Mouse (Mus musculus) forebrain, embryonic 13.5 days (tissue): ENCODE data around the gene Gm28230. TPM values are rescaled to one million over a fixed set of nuclear protein-coding genes. Genes with fewer than 3 reads are reported as not detected.

Experiments
- ATAC-seq: fragments of 200-750 bp; cut with Nextera tagmentation; 2 replicates; pipeline ENCODE4 v1.8.0; 2017
- H3K27ac ChIP-seq: fragments of 300-500 bp; sonication (generic); 2 replicates; pipeline ENCODE4 v1.5.1; 2015; ENCODE audit warnings: inconsistent platforms, mild to moderate bottlenecking, moderate library complexity
- H3K27me3 ChIP-seq: fragments of 300-500 bp; sonication (generic); 2 replicates; pipeline ENCODE4 v1.6.1; 2015; ENCODE audit warnings: mild to moderate bottlenecking, inconsistent platforms
- H3K36me3 ChIP-seq: fragments of 300-500 bp; sonication (generic); 2 replicates; pipeline ENCODE4 v1.6.1; 2015; ENCODE audit warnings: mild to moderate bottlenecking, inconsistent platforms; ENCODE audit not compliant: poor library complexity, severe bottlenecking
- H3K4me1 ChIP-seq: fragments of 300-500 bp; sonication (generic); 2 replicates; pipeline ENCODE4 v1.6.1; 2015; ENCODE audit warnings: inconsistent platforms
- H3K4me2 ChIP-seq: fragments of 300-500 bp; sonication (generic); 2 replicates; pipeline ENCODE4 v1.6.1; 2015; ENCODE audit warnings: inconsistent platforms, mild to moderate bottlenecking, moderate library complexity
- H3K4me3 ChIP-seq: fragments of 300-500 bp; sonication (generic); 2 replicates; pipeline ENCODE4 v1.5.1; 2015; ENCODE audit warnings: mild to moderate bottlenecking, inconsistent platforms
- H3K9ac ChIP-seq: fragments of 300-500 bp; sonication (generic); 2 replicates; pipeline ENCODE4 v1.6.1; 2015; ENCODE audit warnings: mild to moderate bottlenecking, inconsistent platforms
- H3K9me3 ChIP-seq: fragments of 300-500 bp; sonication (generic); replicated peaks from 2 replicates; pipeline ENCODE4 v1.6.1; 2016; ENCODE audit warnings: inconsistent platforms
- WGBS: fragments of 180-500 bp; shearing (Covaris S2); methylation state at CpG from one replicate; pipeline ENCODE4 v1.1.7; 2015; 5-methylcytosine and 5-hydroxymethylcytosine counted together
- polyA plus RNA-seq: library from polyadenylated mRNA; unstranded; fragments of >200 nt; fragmentation: Nextera tagmentation; extraction: Ambion mirVana; gene quantifications from 2 replicates; pipeline ENCODE4 v1.2.1, GENCODE M21; 2015

The Gm28230 gene
- polyA plus RNA-seq, 1 experiment from 2014 or later = not detected

DNA sequence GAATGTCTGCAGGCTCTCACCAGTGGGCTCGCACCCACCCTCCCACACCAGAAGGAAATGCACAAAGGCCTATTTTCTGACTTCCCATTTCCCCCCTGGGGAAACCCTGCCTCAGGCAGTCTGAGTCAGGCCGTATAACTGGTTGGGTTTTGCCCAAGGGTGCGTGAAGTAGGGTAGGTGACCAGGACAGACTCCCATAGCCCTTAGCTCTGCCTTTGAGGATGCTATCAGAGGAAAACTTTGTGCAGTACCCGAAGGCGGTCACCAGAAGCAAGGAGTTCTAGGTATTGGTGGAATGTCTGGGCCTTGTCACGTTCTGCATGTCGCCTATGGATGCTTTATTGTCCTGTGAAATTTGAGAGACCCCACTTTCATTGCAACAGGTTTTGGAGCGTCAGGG, 3.6 kb upstream of the Gm28230 start:
- no peak overlapping the region for H3K9ac ChIP-seq
- no peak overlapping the region for H3K4me3 ChIP-seq
- WGBS = 3% methylated on average over 8 of the region's 8 CpGs
- H3K4me2 ChIP-seq = no peak overlapping the region
- ATAC-seq = no peak
- H3K36me3 ChIP-seq = no peaks in the 10 kb centered on the region
- no peaks in the 10 kb centered on the region for H3K9me3 ChIP-seq
- no peak overlapping the region for H3K27ac ChIP-seq
- peaks cover 100% of the 10 kb centered on the region for H3K27me3 ChIP-seq
- 0 out of 2 replicates have a peak, but pooled peaks cover 2% of the 10 kb centered on the region for H3K4me1 ChIP-seq

DNA sequence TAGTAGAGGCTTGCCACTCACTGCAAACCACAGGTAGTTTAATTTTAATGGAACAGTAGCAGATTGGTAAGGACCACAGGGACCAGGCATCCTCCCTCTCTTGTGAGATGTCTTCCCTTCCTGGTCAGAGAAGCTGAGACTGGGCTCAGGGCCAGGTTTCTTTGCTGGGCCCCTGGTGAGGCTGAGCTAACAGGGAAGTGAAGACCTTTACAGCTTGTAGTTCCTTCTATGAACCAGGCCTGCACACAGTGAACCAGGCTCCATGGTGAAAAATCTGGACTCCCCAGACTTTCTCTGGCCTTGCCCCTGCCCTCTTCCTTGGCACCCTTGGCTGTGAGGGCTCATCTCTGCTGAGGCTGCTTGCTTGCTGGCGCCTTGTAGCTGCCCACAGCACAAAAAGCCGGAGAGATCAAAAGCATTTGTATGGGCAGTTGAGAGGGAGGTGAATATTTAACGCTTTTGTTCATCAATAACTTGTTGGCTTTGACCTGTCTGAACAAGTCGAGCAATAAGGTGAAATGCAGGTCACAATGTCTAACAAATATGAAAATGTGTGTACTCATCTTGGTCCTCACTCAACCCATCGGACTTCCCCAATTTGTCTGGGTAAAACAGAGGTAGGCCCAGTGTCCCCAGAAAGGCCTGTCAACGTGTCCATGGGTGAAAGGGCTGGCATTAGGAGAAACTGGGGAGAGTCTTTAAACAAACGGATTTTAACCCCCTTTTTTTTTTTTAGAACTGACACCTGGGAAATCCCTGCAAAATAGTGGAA, 2.1 kb upstream of the Gm28230 start:
- WGBS = 7% methylated on average over 7 of the region's 7 CpGs

DNA sequence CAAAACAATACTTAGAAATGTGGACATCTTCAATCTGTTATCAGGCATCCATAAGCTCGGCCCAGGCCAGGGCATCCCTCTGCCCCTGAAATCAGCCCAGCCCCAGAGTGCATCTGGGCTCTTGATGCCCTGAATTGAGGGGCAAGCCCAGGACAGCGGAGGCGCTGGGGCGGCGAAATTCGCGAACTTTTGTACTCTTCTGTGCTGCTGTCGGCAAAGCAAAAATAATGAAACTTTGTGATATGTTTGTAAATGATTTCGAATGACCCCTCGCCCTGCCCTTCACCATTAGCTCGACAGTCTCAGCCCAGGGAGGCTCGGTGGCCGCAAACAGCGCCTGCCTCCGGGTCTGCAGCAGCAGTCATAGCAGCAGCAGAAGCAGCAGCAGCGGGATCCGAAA, 1.4 kb upstream of the Gm28230 start:
- Histone ChIP-seq H3K9me3 (no peaks in the 10 kb centered on the region), H3K4me2 (no peak overlapping the region), H3K27ac (no peak overlapping the region), H3K4me3 (no peak overlapping the region), H3K9ac (no peak overlapping the region), H3K27me3 (peaks cover 99% of the 10 kb centered on the region), H3K4me1 (0 out of 2 replicates have a peak, but pooled peaks cover 2% of the 10 kb centered on the region), H3K36me3 (no peaks in the 10 kb centered on the region)
- under 1% methylated on average over 17 of the region's 17 CpGs for WGBS
- ATAC-seq = no peak

More for the DNA sequence above, 2.1 kb upstream of the Gm28230 start:
- Histone ChIP-seq H3K36me3 (no peaks in the 10 kb centered on the region), H3K9me3 (no peaks in the 10 kb centered on the region), H3K4me3 (no peak overlapping the region), H3K9ac (no peak overlapping the region), H3K27ac (no peak overlapping the region), H3K4me1 (0 out of 2 replicates have a peak, but pooled peaks cover 2% of the 10 kb centered on the region), H3K4me2 (no peak overlapping the region), H3K27me3 (peaks cover 100% of the 10 kb centered on the region)
- ATAC-seq = no peak

DNA sequence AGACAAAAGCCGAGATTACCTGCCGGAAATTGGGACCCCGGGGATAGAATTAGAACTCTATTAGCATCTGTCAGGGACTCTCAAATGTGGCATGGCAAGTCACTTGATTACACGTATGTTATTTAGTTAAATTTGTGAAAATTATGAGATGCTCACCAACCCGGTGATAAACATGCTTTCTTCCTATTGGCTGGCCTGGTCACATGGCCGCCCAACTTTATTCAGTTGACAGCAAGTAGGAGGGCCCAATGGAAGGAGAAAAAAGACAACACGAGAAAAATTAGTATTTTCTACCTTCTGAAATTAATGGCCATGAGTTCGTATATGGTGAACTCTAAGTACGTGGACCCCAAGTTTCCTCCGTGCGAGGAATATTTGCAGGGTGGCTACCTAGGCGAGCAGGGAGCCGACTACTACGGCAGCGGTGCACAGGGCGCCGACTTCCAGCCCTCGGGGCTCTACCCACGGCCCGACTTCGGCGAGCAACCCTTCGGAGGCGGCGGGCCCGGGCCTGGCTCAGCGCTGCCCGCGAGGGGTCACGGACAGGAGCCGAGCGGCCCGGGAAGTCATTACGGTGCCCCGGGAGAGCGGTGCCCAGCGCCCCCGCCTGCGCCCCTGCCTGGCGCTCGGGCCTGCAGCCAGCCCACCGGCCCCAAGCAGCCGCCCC, 578 bp downstream of the Gm28230 start:
- Histone ChIP-seq H3K27me3 (peaks cover 99% of the 10 kb centered on the region), H3K4me2 (peak overlapping the region; percentile 22; the same call in 1 of the 2 replicates), H3K9me3 (no peaks in the 10 kb centered on the region), H3K27ac (no peak overlapping the region), H3K36me3 (no peaks in the 10 kb centered on the region), H3K4me3 (peak overlapping the region; percentile 3; the same call in 1 of the 2 replicates), H3K9ac (no peak overlapping the region), H3K4me1 (0 out of 2 replicates have a peak, but pooled peaks cover 2% of the 10 kb centered on the region)
- ATAC-seq = no peak
- under 1% methylated on average over 40 of the region's 43 CpGs for WGBS

DNA sequence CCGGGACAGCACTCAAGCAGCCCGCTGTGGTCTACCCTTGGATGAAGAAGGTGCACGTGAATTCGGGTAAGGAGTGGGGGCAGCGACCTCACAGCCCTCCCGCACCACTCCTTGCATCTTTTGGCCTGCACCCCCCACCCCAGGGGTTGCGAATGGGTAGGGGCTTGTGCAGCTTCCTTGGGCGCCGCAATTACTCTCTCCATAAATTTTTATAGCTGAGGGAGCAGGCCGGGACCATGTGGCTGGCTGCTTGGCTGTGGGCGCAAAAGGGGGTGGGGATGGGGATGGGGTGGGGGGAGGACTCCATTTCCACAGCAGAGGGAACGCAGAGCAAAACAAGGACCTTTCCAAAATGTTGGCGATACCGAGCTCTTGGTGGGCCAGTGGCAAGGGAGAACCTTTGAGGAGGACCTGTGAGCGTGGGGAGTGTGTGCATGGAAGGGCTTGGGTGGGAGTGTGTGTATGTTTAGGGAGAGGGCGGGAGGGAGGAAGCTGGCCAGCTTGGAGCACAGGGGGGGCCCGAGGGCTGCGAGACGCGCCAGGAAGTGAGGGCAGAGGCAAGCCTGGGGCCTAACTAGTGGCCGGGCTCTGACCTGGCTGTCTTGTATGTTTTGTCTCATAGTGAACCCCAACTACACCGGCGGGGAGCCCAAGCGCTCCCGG, 1.2 kb downstream of the Gm28230 start:
- Histone ChIP-seq H3K4me1 (peaks cover 2% of the 10 kb centered on the region; the same call in 1 of the 2 replicates), H3K27ac (no peak overlapping the region), H3K36me3 (no peaks in the 10 kb centered on the region), H3K4me3 (peak overlapping the region; percentile 3; the same call in 1 of the 2 replicates), H3K9ac (no peak overlapping the region), H3K4me2 (no peak overlapping the region), H3K9me3 (no peaks in the 10 kb centered on the region), H3K27me3 (peaks cover 99% of the 10 kb centered on the region)
- ATAC-seq = no peak
- under 1% methylated on average over 25 of the region's 25 CpGs for whole genome bisulfite sequencing

DNA sequence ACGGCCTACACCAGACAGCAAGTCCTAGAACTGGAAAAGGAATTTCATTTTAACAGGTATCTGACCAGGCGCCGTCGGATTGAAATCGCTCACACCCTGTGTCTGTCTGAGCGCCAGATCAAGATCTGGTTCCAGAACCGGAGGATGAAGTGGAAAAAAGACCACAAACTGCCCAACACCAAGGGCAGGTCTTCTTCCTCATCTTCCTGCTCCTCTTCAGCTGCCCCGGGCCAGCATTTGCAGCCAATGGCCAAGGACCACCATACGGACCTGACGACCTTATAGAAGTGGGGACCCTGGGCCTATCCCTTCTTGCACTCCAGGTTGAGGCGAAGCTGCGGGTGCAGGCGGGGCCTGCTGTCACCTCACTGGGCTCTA, 1.8 kb downstream of the Gm28230 start:
- Histone ChIP-seq H3K4me1 (peaks cover 2% of the 10 kb centered on the region; the same call in 1 of the 2 replicates), H3K4me3 (no peak overlapping the region), H3K27me3 (peaks cover 99% of the 10 kb centered on the region), H3K27ac (no peak overlapping the region), H3K4me2 (no peak overlapping the region), H3K36me3 (no peaks in the 10 kb centered on the region), H3K9me3 (no peaks in the 10 kb centered on the region), H3K9ac (no peak overlapping the region)
- ATAC-seq = no peak
- 0% methylated on average over 13 of the region's 13 CpGs for WGBS

DNA sequence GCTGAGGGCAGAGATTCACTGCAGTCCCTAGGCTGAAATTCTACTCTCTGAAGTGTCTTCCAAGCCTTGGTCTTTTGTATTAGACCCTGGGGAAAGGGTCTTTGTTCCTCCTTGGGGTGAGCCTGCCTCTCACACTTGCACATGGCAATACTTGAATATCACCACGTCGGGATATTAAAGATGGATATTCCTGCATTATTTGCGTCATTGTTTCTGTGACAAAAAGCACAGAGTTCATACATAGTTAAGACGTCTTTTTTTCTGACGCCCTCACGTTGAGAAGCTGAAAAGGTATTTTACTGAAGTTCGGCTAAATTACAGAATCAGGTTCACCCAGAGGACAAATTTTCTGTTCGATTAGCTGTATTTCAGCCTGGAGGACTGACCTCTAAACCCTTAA, 3.8 kb downstream of the Gm28230 start:
- no peak overlapping the region for H3K27ac ChIP-seq
- H3K4me1 ChIP-seq = peaks cover 2% of the 10 kb centered on the region; the same call in 1 of the 2 replicates
- H3K9ac ChIP-seq = no peak overlapping the region
- H3K4me3 ChIP-seq = no peak overlapping the region
- H3K27me3 ChIP-seq = peaks cover 99% of the 10 kb centered on the region
- under 1% methylated on average over 8 of the region's 8 CpGs for WGBS
- H3K36me3 ChIP-seq = no peaks in the 10 kb centered on the region
- H3K9me3 ChIP-seq = no peaks in the 10 kb centered on the region
- ATAC-seq = no peak
- no peak overlapping the region for H3K4me2 ChIP-seq

DNA sequence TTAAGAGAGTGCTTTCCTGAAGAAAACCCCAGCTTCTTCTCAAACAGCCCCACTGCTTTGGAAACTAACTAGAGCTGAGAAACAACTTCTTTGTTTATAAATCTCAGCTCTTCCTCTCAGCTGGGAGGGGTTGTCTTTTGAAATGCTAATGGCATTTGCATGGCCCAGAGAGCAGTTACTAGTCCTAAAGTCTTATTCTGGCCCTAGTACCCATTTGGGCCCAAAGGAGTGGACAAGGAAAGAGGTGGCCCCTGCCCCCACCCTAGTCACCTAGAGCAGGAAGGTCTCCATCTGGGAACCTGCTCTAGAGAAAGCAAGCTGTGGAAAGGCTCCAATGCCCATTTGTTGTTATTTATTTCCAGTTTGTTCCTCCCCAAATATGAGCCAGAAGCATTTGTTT, 4.5 kb downstream of the Gm28230 start:
- Histone ChIP-seq H3K27me3 (peaks cover 99% of the 10 kb centered on the region), H3K4me3 (no peak overlapping the region), H3K36me3 (no peaks in the 10 kb centered on the region), H3K4me1 (peaks cover 5% of the 10 kb centered on the region), H3K9me3 (no peaks in the 10 kb centered on the region), H3K4me2 (no peak overlapping the region), H3K9ac (no peak overlapping the region), H3K27ac (no peak overlapping the region)
- no peak for ATAC-seq

DNA sequence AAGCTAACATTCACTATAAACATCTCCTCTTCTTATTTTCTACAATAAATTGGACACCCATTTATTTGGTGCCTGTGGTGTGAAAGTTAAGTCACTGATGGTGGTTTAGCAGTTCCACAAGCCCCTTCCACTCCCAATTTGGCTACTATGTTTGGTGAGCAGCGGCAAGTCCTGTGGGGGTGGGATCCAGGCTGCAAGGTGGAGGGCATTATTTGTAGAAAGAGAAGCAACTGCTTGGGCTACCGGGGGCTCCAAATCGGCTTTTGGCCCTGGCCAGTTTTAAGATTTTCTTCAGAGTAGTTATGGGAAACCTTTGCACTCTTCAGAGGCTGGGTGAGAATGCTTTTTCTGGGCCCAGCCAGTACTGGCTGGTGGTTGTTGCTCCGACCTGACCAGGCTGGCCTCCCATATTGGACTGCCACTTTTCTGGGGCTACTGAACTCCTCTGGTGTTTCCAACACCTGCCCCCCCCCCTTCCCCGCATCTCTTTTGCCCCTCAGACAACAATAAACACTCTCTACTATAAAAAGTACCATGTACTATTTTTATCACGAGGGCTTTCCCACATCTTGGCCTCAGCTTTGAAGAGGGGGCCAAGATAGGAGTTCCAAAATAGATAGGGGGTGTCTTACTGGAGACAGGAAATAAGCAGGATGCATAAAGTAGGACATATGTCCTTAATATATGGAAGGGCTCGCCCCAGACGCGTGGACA, 5.4 kb downstream of the Gm28230 start:
- Histone ChIP-seq H3K4me2 (no peak overlapping the region), H3K27ac (no peak overlapping the region), H3K36me3 (no peaks in the 10 kb centered on the region), H3K4me1 (peaks cover 6% of the 10 kb centered on the region), H3K4me3 (no peak overlapping the region), H3K9ac (no peak overlapping the region), H3K9me3 (no peaks in the 10 kb centered on the region), H3K27me3 (peaks cover 99% of the 10 kb centered on the region)
- 2% methylated on average over 9 of the region's 9 CpGs for whole genome bisulfite sequencing
- ATAC-seq = no peak

DNA sequence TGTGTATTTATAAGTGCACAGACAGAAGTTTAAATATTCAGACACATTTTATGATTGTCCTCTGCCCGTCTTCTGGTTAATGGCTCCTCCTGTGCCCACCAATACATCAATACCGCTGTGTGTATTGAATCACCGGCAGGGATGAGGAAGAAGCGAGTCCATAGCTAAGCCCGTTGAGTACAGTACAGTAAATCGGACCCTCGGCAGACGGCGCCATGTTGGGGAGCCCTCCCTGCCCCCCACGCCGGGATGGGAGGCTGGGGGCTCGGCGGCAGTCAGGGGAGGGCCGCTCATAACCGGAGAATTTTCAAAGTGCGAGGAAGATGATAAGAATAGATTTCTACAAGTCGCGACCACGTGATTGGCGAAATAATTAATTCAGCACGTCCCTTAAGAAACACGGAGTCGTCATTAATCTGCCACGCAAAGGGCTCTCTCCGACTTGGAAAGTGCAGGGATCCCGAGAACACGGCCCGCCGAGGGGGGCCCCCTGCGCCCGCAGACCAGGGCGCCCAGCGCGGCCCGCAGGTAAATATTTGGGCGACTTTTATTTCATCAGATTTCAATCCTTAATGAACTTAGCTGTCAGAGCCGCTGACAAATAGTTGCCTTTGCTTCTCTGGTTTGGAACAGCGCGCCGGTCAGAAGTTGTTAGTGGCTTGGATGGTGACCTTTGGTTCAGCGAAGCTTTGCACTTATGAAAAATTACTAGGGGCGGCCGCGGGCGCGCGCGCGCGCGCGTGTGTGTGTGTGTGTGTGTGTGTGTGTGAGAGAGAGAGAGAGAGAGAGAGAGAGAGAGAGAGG, 6.2 kb downstream of the Gm28230 start:
- Histone ChIP-seq H3K4me1 (peaks cover 4% of the 10 kb centered on the region), H3K4me2 (no peak overlapping the region; the same call in 1 of the 2 replicates), H3K27me3 (peaks cover 99% of the 10 kb centered on the region), H3K36me3 (no peaks in the 10 kb centered on the region), H3K9me3 (no peaks in the 10 kb centered on the region), H3K4me3 (no peak overlapping the region), H3K9ac (no peak overlapping the region), H3K27ac (no peak overlapping the region)
- under 1% methylated on average over 52 of the region's 52 CpGs for WGBS
- no peak for ATAC-seq

DNA sequence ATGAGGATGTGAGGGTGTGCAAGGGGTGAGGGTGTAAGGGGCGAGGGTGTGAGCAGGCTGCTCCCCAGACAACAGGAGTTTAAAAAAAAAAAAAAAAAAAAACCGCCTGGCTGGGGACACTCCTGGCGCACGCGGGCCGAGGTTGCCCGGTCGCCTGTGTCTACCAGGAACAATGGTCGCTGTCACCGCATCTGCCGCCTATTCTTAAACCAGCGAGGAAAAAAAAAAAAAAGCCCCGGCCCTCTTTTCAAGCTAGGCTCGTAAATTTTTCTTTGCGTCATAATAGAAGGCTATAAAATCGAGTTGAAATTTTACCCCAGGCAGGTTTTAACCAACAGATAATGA, 6.8 kb downstream of the Gm28230 start:
- H3K9me3 ChIP-seq = no peaks in the 10 kb centered on the region
- H3K27me3 ChIP-seq = peaks cover 99% of the 10 kb centered on the region
- no peak overlapping the region for H3K9ac ChIP-seq
- no peak for ATAC-seq
- peaks cover 4% of the 10 kb centered on the region for H3K4me1 ChIP-seq
- no peak overlapping the region for H3K27ac ChIP-seq
- no peak overlapping the region for H3K4me2 ChIP-seq
- H3K4me3 ChIP-seq = no peak overlapping the region
- WGBS = 0% methylated on average over 16 of the region's 16 CpGs
- H3K36me3 ChIP-seq = no peaks in the 10 kb centered on the region
